Mouse (Mus musculus) MEL (cell line): ENCODE measurements around the gene Rcan2. TPM values are rescaled to one million over a fixed set of nuclear protein-coding genes. Genes with fewer than 3 reads are reported as not detected.

ENCODE experiments used
- DNase-seq: peaks from one replicate; pipeline ENCODE4 v3.0.0; 2011; ENCODE audit warnings: low read depth, low spot score
- H3K27ac ChIP-seq: 2 replicates; pipeline ENCODE4 v1.5.1; 2012; ENCODE audit warnings: low read depth, mild to moderate bottlenecking, control low read depth, low read length, moderate library complexity; ENCODE audit not compliant: control insufficient read depth
- H3K27me3 ChIP-seq, 2 experiments: fragments of 150-350 bp in 1 of 2; sonication (generic) in 1 of 2; 2 replicates each; pipeline ENCODE4 v1.6.1; 2012; ENCODE audit warnings: low read length in 2 of 2, mild to moderate bottlenecking in 2 of 2, improper control_type of control experiment in 1 of 2, moderate library complexity in 1 of 2; ENCODE audit not compliant: insufficient read depth in 2 of 2, control insufficient read depth in 1 of 2
- H3K36me3 ChIP-seq, 2 experiments: 2 replicates each; pipeline ENCODE4 v1.6.1; 2012 to 2014; ENCODE audit warnings: low read length in 2 of 2, improper control_type of control experiment in 1 of 2, inconsistent platforms in 1 of 2, mild to moderate bottlenecking in 1 of 2; ENCODE audit not compliant: insufficient read depth in 2 of 2, control insufficient read depth in 1 of 2
- H3K4me1 ChIP-seq, 2 experiments: fragments of 150-350 bp in 1 of 2; sonication (generic) in 1 of 2; 2 replicates each; pipeline ENCODE4 v1.6.1; 2012; ENCODE audit warnings: low read length in 2 of 2, improper control_type of control experiment in 1 of 2, mild to moderate bottlenecking in 1 of 2; ENCODE audit not compliant: insufficient read depth in 2 of 2, control insufficient read depth in 1 of 2
- H3K4me3 ChIP-seq, 2 experiments: fragments of 150-350 bp in 1 of 2; sonication (generic) in 1 of 2; 2 replicates each; pipeline ENCODE4 v1.5.1; 2012; ENCODE audit warnings: low read depth in 2 of 2, low read length in 2 of 2, mild to moderate bottlenecking in 2 of 2, moderate library complexity in 2 of 2, control low read depth in 1 of 2, improper control_type of control experiment in 1 of 2; ENCODE audit not compliant: control insufficient read depth in 1 of 2, insufficient read depth in 1 of 2
- H3K79me2 ChIP-seq: 2 replicates; pipeline ENCODE4 v1.6.1; 2012; ENCODE audit warnings: mild to moderate bottlenecking, low read length, moderate library complexity; ENCODE audit not compliant: control insufficient read depth, poor library complexity, insufficient read depth
- H3K9ac ChIP-seq: 2 replicates; pipeline ENCODE4 v1.6.1; 2012; ENCODE audit warnings: low read depth, mild to moderate bottlenecking, control low read depth, low read length, moderate library complexity; ENCODE audit not compliant: control insufficient read depth, poor library complexity, severe bottlenecking
- H3K9me3 ChIP-seq: fragments of 150-350 bp; sonication (generic); replicated peaks from 2 replicates; pipeline ENCODE4 v1.6.1; 2012; ENCODE audit warnings: mild to moderate bottlenecking, low read length, improper control_type of control experiment, moderate library complexity; ENCODE audit not compliant: insufficient read depth
- CHD1 ChIP-seq: IDR thresholded peaks from 2 replicates; pipeline ENCODE4 v1.6.1; 2012; ENCODE audit warnings: low read depth, mild to moderate bottlenecking, inconsistent platforms, low read length, improper control_type of control experiment
- CHD2 ChIP-seq: IDR thresholded peaks from 2 replicates; pipeline ENCODE4 v1.6.1; 2011; ENCODE audit warnings: low read length, improper control_type of control experiment
- ELF1 ChIP-seq: IDR thresholded peaks from 2 replicates; pipeline ENCODE4 v1.6.1; 2014; ENCODE audit warnings: low read depth, mild to moderate bottlenecking, inconsistent platforms, low read length, improper control_type of control experiment, moderate library complexity
- HCFC1 ChIP-seq: IDR thresholded peaks from 2 replicates; pipeline ENCODE4 v1.6.1; 2012; ENCODE audit warnings: low read depth, mild to moderate bottlenecking, inconsistent platforms, low read length, improper control_type of control experiment, moderate library complexity
- JUND ChIP-seq: IDR thresholded peaks from 2 replicates; pipeline ENCODE4 v1.6.1; 2011; ENCODE audit warnings: low read depth, mild to moderate bottlenecking, improper control_type of control experiment, low read length
- MAX ChIP-seq: IDR thresholded peaks from 2 replicates; pipeline ENCODE4 v1.6.1; 2011; ENCODE audit warnings: low read length, improper control_type of control experiment
- MXI1 ChIP-seq: IDR thresholded peaks from 2 replicates; pipeline ENCODE4 v1.6.1; 2011; ENCODE audit warnings: mild to moderate bottlenecking, low read depth, low read length, improper control_type of control experiment
- MYB ChIP-seq: IDR thresholded peaks from 2 replicates; pipeline ENCODE4 v1.6.1; 2011; ENCODE audit warnings: mild to moderate bottlenecking, low read depth, low read length, improper control_type of control experiment
- MYC ChIP-seq: IDR thresholded peaks from 2 replicates; pipeline ENCODE4 v1.6.1; 2011; ENCODE audit warnings: low read depth, mild to moderate bottlenecking, low read length, improper control_type of control experiment, moderate library complexity
- NRF1 ChIP-seq: IDR thresholded peaks from 2 replicates; pipeline ENCODE4 v1.6.1; 2014; ENCODE audit warnings: low read depth, mild to moderate bottlenecking, inconsistent platforms, low read length, improper control_type of control experiment, moderate library complexity; ENCODE audit not compliant: poor library complexity, insufficient read depth, severe bottlenecking
- POLR2AphosphoS5 ChIP-seq: IDR thresholded peaks from 2 replicates; pipeline ENCODE4 v1.6.1; 2012; ENCODE audit warnings: low read depth, borderline replicate concordance, mild to moderate bottlenecking, inconsistent platforms, low read length, moderate library complexity, mixed read lengths
- RAD21 ChIP-seq: IDR thresholded peaks from 2 replicates; pipeline ENCODE4 v1.6.1; 2011; ENCODE audit warnings: mild to moderate bottlenecking, low read depth, low read length, improper control_type of control experiment
- RCOR1 ChIP-seq: IDR thresholded peaks from 2 replicates; pipeline ENCODE4 v1.6.1; 2012; ENCODE audit warnings: low read depth, mild to moderate bottlenecking, inconsistent platforms, low read length, improper control_type of control experiment
- SMC3 ChIP-seq: IDR thresholded peaks from 2 replicates; pipeline ENCODE4 v1.6.1; 2011; ENCODE audit warnings: low read depth, low read length, improper control_type of control experiment
- TBP ChIP-seq: IDR thresholded peaks from 2 replicates; pipeline ENCODE4 v1.8.0; 2011; ENCODE audit warnings: low read depth, low read length, improper control_type of control experiment
- UBTF ChIP-seq: IDR thresholded peaks from 2 replicates; pipeline ENCODE4 v1.6.1; 2012; ENCODE audit warnings: low read depth, mild to moderate bottlenecking, inconsistent platforms, low read length, improper control_type of control experiment, moderate library complexity, borderline replicate concordance; ENCODE audit not compliant: insufficient read depth
- USF1 ChIP-seq: IDR thresholded peaks from 2 replicates; pipeline ENCODE4 v1.6.1; 2014; ENCODE audit warnings: low read depth, mild to moderate bottlenecking, inconsistent platforms, low read length, improper control_type of control experiment, moderate library complexity
- ZC3H11A ChIP-seq: IDR thresholded peaks from 2 replicates; pipeline ENCODE4 v1.6.1; 2012; ENCODE audit warnings: low read depth, mild to moderate bottlenecking, inconsistent platforms, low read length, improper control_type of control experiment
- ZKSCAN1 ChIP-seq: IDR thresholded peaks from 2 replicates; pipeline ENCODE4 v1.6.1; 2012; ENCODE audit warnings: low read depth, mild to moderate bottlenecking, inconsistent platforms, low read length, improper control_type of control experiment, moderate library complexity
- ZNF384 ChIP-seq: IDR thresholded peaks from 2 replicates; pipeline ENCODE4 v1.6.1; 2012; ENCODE audit warnings: low read depth, mild to moderate bottlenecking, inconsistent platforms, low read length, improper control_type of control experiment
- polyA plus RNA-seq, 2 experiments: library from polyadenylated mRNA; stranded (reverse) in 1 of 2; unstranded in 1 of 2; fragments of >175 nt in 1 of 2; fragments of >200 nt in 1 of 2; gene quantifications; 2 replicates each; pipeline versions ENCODE4 v1.2.1 to v1.2.4; 2012; ENCODE audit warnings: low replicate concordance in 2 of 2, low read depth in 1 of 2; ENCODE audit not compliant: insufficient read length in 2 of 2, insufficient read depth in 1 of 2, missing spikeins in 1 of 2
- total RNA-seq: library from RNA; depleted of rRNA; stranded (reverse); fragments of 300-350 nt; gene quantifications from 2 replicates; pipeline ENCODE4 v1.2.3, GENCODE M21; 2012

The Rcan2 gene
- total and polyA plus RNA-seq, 3 experiments: 0.52 TPM; not detected in 2

- Histone ChIP-seq H3K4me1 (no peaks in the 10 kb centered on the region), H3K27me3 (no peaks in the 10 kb centered on the region; a peak in 1 of 4 replicates), H3K4me3 (no peak overlapping the region), H3K9ac (no peak overlapping the region), H3K27ac (no peak overlapping the region), H3K36me3 (no peaks in the 10 kb centered on the region), H3K79me2 (no peaks in the 10 kb centered on the region), H3K9me3 (no peaks in the 10 kb centered on the region)
- no peak for DNase-seq
- TF ChIP-seq SMC3: no peak
- no peak for TF ChIP-seq UBTF
- TF ChIP-seq CHD2: no peak
Measured at GRCm38 (mm10) chr17:43953535-43953918, 152.4 kb downstream of the Rcan2 start.

- H3K27me3 ChIP-seq: no peaks in the 10 kb centered on the region
- H3K4me1 ChIP-seq: no peaks in the 10 kb centered on the region
- no peak overlapping the region for H3K27ac ChIP-seq
- DNase-seq: no peak
- H3K4me3 ChIP-seq: no peak overlapping the region
- TF ChIP-seq UBTF: no peak
- TF ChIP-seq USF1: no peak
- no peak for TF ChIP-seq ZNF384
- no peak for TF ChIP-seq POLR2AphosphoS5
- no peak for TF ChIP-seq MYB
- TF ChIP-seq TBP: no peak
- no peak for TF ChIP-seq MXI1
- TF ChIP-seq ZKSCAN1: no peak
- no peak for TF ChIP-seq JUND
- TF ChIP-seq MYC: no peak
- no peak for TF ChIP-seq RCOR1
- TF ChIP-seq ELF1: no peak
- no peak for TF ChIP-seq NRF1
- no peak for TF ChIP-seq RAD21
- TF ChIP-seq CHD1: no peak
- TF ChIP-seq ZC3H11A: no peak
- TF ChIP-seq MAX: no peak
- TF ChIP-seq HCFC1: no peak
- no peaks in the 10 kb centered on the region for H3K79me2 ChIP-seq
- no peak overlapping the region for H3K9ac ChIP-seq
- no peaks in the 10 kb centered on the region for H3K36me3 ChIP-seq
- H3K9me3 ChIP-seq: no peaks in the 10 kb centered on the region
Measured at GRCm38 (mm10) chr17:43959797-43960196, 158.6 kb downstream of the Rcan2 start.
